Mouse (Mus musculus) megakaryocyte, embryonic 14.5 days (primary cell): ENCODE measurements around the gene Gpx1.

Experiments
- FLI1 ChIP-seq: IDR thresholded peaks from 2 replicates; pipeline ENCODE4 v1.6.1; 2012; ENCODE audit warnings: low read length, inconsistent platforms, mixed read lengths
- GATA1 ChIP-seq: IDR thresholded peaks from 3 replicates; pipeline ENCODE4 v1.6.1; 2012; ENCODE audit warnings: mixed read lengths, low read length, inconsistent platforms, borderline replicate concordance

DNA sequence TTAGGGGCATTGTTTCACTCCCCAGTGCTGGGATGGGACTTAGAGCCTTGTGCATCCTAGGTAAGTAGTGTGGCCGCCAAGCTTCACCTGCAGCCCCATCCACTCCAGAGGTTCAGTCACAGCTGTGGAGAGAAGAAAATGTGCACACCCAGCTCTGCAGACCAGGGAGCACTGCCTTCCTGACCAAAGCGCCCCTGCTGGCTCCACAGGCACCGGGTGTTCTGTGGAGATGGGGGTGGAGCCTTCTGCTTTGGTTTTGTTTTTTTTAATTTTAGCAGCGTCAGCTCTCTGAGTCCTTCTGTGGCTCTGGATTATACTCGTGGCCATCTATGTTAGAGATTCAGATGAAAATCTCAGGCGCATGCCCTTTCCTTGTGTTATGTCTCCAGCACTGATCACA lies 50.5 kb downstream of the Gpx1 start:
- TF ChIP-seq GATA1 (no peak), FLI1 (no peak)
